Mouse (Mus musculus): Measurements from ENCODE around the gene A430005L14Rik.

- peak; percentile 66 for TF ChIP-seq CTCF (IDR thresholded peaks at IDR 0.05; ENCODE audit: low read depth, low read length)
- no peak for TF ChIP-seq POLR2A (IDR thresholded peaks at IDR 0.05; ENCODE audit: extremely low read depth, insufficient read depth, low read length)
Measured at GRCm38 (mm10) chr4:153943243-153943642, 13.8 kb upstream of the A430005L14Rik start.
